Mouse (Mus musculus): ENCODE results near the gene Med27.

Gene Med27

GRCm38 (mm10) chr2:29466396-29466795 lies 119.8 kb downstream of the Med27 start:
- peak; percentile 13 for DNase-seq (ENCODE audit: low read depth, low spot score)

- no peak for DNase-seq (ENCODE audit: low read depth, low spot score)
These were observed 121.9 kb downstream of the Med27 start for GRCm38 (mm10) chr2:29468517-29468936.

GRCm38 (mm10) chr2:29472952-29473437 lies 126.4 kb downstream of the Med27 start:
- DNase-seq (ENCODE audit: low read depth, low spot score) = no peak

GRCm38 (mm10) chr2:29473907-29474306 lies 127.3 kb downstream of the Med27 start:
- DNase-seq (ENCODE audit: low read depth, low spot score) = no peak

GRCm38 (mm10) chr2:29476702-29477101 lies 130.1 kb downstream of the Med27 start:
- no peak for DNase-seq (ENCODE audit: low read depth, low spot score)

GRCm38 (mm10) chr2:29481856-29482255 lies 135.2 kb downstream of the Med27 start:
- no peak for DNase-seq (ENCODE audit: low read depth, low spot score)

- DNase-seq (ENCODE audit: low read depth, low spot score) = no peak
These were observed 136.5 kb downstream of the Med27 start for GRCm38 (mm10) chr2:29482979-29483718.

- DNase-seq (ENCODE audit: low read depth, low spot score) = peak; percentile 12
These were observed 138.9 kb downstream of the Med27 start for GRCm38 (mm10) chr2:29485519-29485918.

- DNase-seq (ENCODE audit: low read depth, low spot score) = no peak
These were observed 139.9 kb downstream of the Med27 start for GRCm38 (mm10) chr2:29486491-29486890.

GRCm38 (mm10) chr2:29487652-29488051 lies 141.0 kb downstream of the Med27 start:
- no peak for DNase-seq (ENCODE audit: low read depth, low spot score)

GRCm38 (mm10) chr2:29488379-29489236 lies 142.0 kb downstream of the Med27 start:
- no peak for DNase-seq (ENCODE audit: low read depth, low spot score)

GRCm38 (mm10) chr2:29491656-29492055 lies 145.0 kb downstream of the Med27 start:
- no peak for DNase-seq (ENCODE audit: low read depth, low spot score)

- no peak for DNase-seq (ENCODE audit: low read depth, low spot score)
These were observed 146.9 kb downstream of the Med27 start for GRCm38 (mm10) chr2:29493396-29494031.

GRCm38 (mm10) chr2:29495271-29495670 lies 148.7 kb downstream of the Med27 start:
- no peak for DNase-seq (ENCODE audit: low read depth, low spot score)

- DNase-seq (ENCODE audit: low read depth, low spot score) = no peak
These were observed 154.2 kb downstream of the Med27 start for GRCm38 (mm10) chr2:29500601-29501350.

GRCm38 (mm10) chr2:29501381-29501780 lies 154.8 kb downstream of the Med27 start:
- no peak for DNase-seq (ENCODE audit: low read depth, low spot score)

GRCm38 (mm10) chr2:29504848-29505247 lies 158.2 kb downstream of the Med27 start:
- DNase-seq (ENCODE audit: low read depth, low spot score) = no peak

- no peak for DNase-seq (ENCODE audit: low read depth, low spot score)
These were observed 159.8 kb downstream of the Med27 start for GRCm38 (mm10) chr2:29506411-29506810.

GRCm38 (mm10) chr2:29513131-29513530 lies 166.5 kb downstream of the Med27 start:
- no peak for DNase-seq (ENCODE audit: low read depth, low spot score)

- no peak for DNase-seq (ENCODE audit: low read depth, low spot score)
These were observed 168.2 kb downstream of the Med27 start for GRCm38 (mm10) chr2:29514836-29515235.

- DNase-seq (ENCODE audit: low read depth, low spot score) = peak; percentile 60
These were observed 169.3 kb downstream of the Med27 start for GRCm38 (mm10) chr2:29515831-29516447.

Measured in skeletal muscle tissue, adult 2 months (tissue).